Mouse (Mus musculus) cerebellum, adult 2 months (tissue): Measurements from ENCODE around the gene Fam163b.
A peak's percentile ranks its signal among the peaks of the same experiment; 100 is the strongest.

Experiments
- CTCF ChIP-seq: fragments of 200-500 bp; IDR thresholded peaks from 2 replicates; pipeline ENCODE4 v1.5.1; 2011; ENCODE audit warnings: low read depth, mild to moderate bottlenecking, control low read depth, low read length, moderate library complexity, borderline replicate concordance; ENCODE audit not compliant: insufficient read depth
- POLR2A ChIP-seq: fragments of 200-500 bp; IDR thresholded peaks from 2 replicates; pipeline ENCODE4 v1.6.1; 2011; ENCODE audit warnings: low read length, control low read depth, borderline replicate concordance; ENCODE audit not compliant: insufficient read depth

DNA sequence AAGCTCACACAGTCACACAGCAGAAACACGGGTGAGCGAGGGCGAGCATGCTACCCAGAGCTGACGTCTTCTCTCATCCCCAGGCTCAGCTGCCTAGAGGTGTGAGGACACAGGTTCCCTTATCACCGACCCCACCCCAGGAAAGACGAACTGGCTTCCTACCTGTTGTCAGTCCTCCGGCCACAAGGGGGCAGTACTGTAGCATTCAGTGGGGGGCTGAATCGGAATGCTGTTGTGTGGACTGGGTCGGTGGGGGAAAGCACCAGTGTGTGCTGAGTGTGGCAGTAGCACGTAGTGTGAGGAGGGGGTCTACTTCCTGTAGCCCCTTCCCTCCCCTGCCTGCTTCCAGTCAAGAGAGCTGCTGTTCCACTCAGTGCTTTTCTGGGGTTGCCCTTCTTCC lies 16.3 kb downstream of the Fam163b start:
- TF ChIP-seq CTCF (peak; percentile 80), POLR2A (no peak)
